Mouse (Mus musculus) small intestine, adult 2 months (tissue): Measurements from ENCODE around the gene Slc4a4.

ENCODE experiments used
- CTCF ChIP-seq: fragments of 200-500 bp; IDR thresholded peaks from 2 replicates; pipeline ENCODE4 v1.5.1; 2012; ENCODE audit warnings: low read depth, mild to moderate bottlenecking, control low read depth, inconsistent platforms, low read length, moderate library complexity, mixed read lengths; ENCODE audit not compliant: insufficient replicate concordance, insufficient read length; ENCODE audit errors: extremely low read depth
- POLR2A ChIP-seq: fragments of 200-500 bp; IDR thresholded peaks from 2 replicates; pipeline ENCODE4 v1.6.1; 2012; ENCODE audit warnings: low read depth, mild to moderate bottlenecking, control low read depth, inconsistent platforms, low read length, moderate library complexity

- TF ChIP-seq POLR2A (no peak), CTCF (no peak)
These were observed 373.3 kb downstream of the Slc4a4 start for GRCm38 (mm10) chr5:89259804-89260492.
